Mouse (Mus musculus): ENCODE results near the gene Map4k4. TPM values are rescaled to one million over a fixed set of nuclear protein-coding genes. Genes with fewer than 3 reads are reported as not detected.

The Map4k4 gene
- total and polyA plus RNA-seq, 3 experiments = 0.04 to 0.21 TPM; not detected in 1

- no peak overlapping the region for H3K9ac ChIP-seq (ENCODE audit: control insufficient read depth, low read depth, low read length, poor library complexity, severe bottlenecking)
- TF ChIP-seq TBP (IDR thresholded peaks at IDR 0.05; ENCODE audit: low read depth, low read length) (no peak), SIN3A (IDR thresholded peaks at IDR 0.05; ENCODE audit: low read length) (no peak), ZMIZ1 (IDR thresholded peaks at IDR 0.05; ENCODE audit: low read depth, low read length) (no peak), USF1 (IDR thresholded peaks at IDR 0.05; ENCODE audit: low read depth, low read length) (no peak), NELFE (IDR thresholded peaks at IDR 0.05; ENCODE audit: low read depth, low read length) (no peak), ZNF384 (IDR thresholded peaks at IDR 0.05; ENCODE audit: low read depth, low read length) (no peak), TAL1 (IDR thresholded peaks at IDR 0.05; ENCODE audit: low read length) (no peak), JUND (IDR thresholded peaks at IDR 0.05; ENCODE audit: low read depth, low read length) (no peak), USF2 (IDR thresholded peaks at IDR 0.05; ENCODE audit: borderline replicate concordance in 1 of 2, insufficient read depth in 1 of 2, low read depth in 1 of 2, low read length in 2 of 2) (no peak), MYC (IDR thresholded peaks at IDR 0.05; ENCODE audit: low read depth, low read length) (no peak), ZKSCAN1 (IDR thresholded peaks at IDR 0.05; ENCODE audit: low read depth, low read length) (no peak), CHD1 (IDR thresholded peaks at IDR 0.05; ENCODE audit: low read depth, low read length) (no peak), ELF1 (IDR thresholded peaks at IDR 0.05; ENCODE audit: low read depth, low read length) (no peak), RAD21 (IDR thresholded peaks at IDR 0.05; ENCODE audit: low read depth, low read length) (no peak), POLR2A (IDR thresholded peaks at IDR 0.05; ENCODE audit: control insufficient read depth in 1 of 2, insufficient read depth in 1 of 2, low read depth in 1 of 2, low read length in 2 of 2, poor library complexity in 1 of 2) (no peak), HCFC1 (IDR thresholded peaks at IDR 0.05; ENCODE audit: low read depth, low read length) (no peak)
- H3K27me3 ChIP-seq (ENCODE audit: control insufficient read depth in 1 of 2, insufficient read depth in 2 of 2, low read length in 2 of 2) = no peaks in the 10 kb centered on the region
- no peaks in the 10 kb centered on the region for H3K36me3 ChIP-seq (ENCODE audit: control insufficient read depth in 1 of 2, insufficient read depth in 2 of 2, low read length in 2 of 2)
- H3K4me3 ChIP-seq (ENCODE audit: control insufficient read depth in 1 of 2, insufficient read depth in 1 of 2, low read depth in 2 of 2, low read length in 2 of 2) = no peak overlapping the region
- H3K27ac ChIP-seq (ENCODE audit: control insufficient read depth, low read depth, low read length) = no peak overlapping the region
- H3K79me2 ChIP-seq (ENCODE audit: control insufficient read depth, insufficient read depth, low read length, poor library complexity) = no peaks in the 10 kb centered on the region
- H3K4me1 ChIP-seq (ENCODE audit: control insufficient read depth in 1 of 2, insufficient read depth in 2 of 2, low read length in 2 of 2) = no peaks in the 10 kb centered on the region
- H3K9me3 ChIP-seq (replicated peaks; ENCODE audit: insufficient read depth, low read length) = no peaks in the 10 kb centered on the region
- DNase-seq (ENCODE audit: low read depth, low spot score) = no peak
Measured at GRCm38 (mm10) chr1:40025416-40025815, 124.7 kb downstream of the Map4k4 start.

- DNase-seq (ENCODE audit: low read depth, low spot score) = no peak
- H3K79me2 ChIP-seq (ENCODE audit: control insufficient read depth, insufficient read depth, low read length, poor library complexity) = no peaks in the 10 kb centered on the region
- H3K27me3 ChIP-seq (ENCODE audit: control insufficient read depth in 1 of 2, insufficient read depth in 2 of 2, low read length in 2 of 2) = no peaks in the 10 kb centered on the region
- H3K9ac ChIP-seq (ENCODE audit: control insufficient read depth, low read depth, low read length, poor library complexity, severe bottlenecking) = no peak overlapping the region
- TF ChIP-seq MAZ (IDR thresholded peaks at IDR 0.05; ENCODE audit: low read depth, low read length) (no peak), POLR2AphosphoS2 (IDR thresholded peaks at IDR 0.05; ENCODE audit: low read length) (no peak), SMC3 (IDR thresholded peaks at IDR 0.05; ENCODE audit: low read depth, low read length) (no peak), TAL1 (IDR thresholded peaks at IDR 0.05; ENCODE audit: low read length) (no peak), SIN3A (IDR thresholded peaks at IDR 0.05; ENCODE audit: low read length) (no peak), GABPA (IDR thresholded peaks at IDR 0.05; ENCODE audit: low read depth, low read length) (no peak), ZC3H11A (IDR thresholded peaks at IDR 0.05; ENCODE audit: low read depth, low read length) (no peak), JUND (IDR thresholded peaks at IDR 0.05; ENCODE audit: low read depth, low read length) (no peak), UBTF (IDR thresholded peaks at IDR 0.05; ENCODE audit: borderline replicate concordance, insufficient read depth, low read depth, low read length) (no peak), USF1 (IDR thresholded peaks at IDR 0.05; ENCODE audit: low read depth, low read length) (no peak), BHLHE40 (IDR thresholded peaks at IDR 0.05; ENCODE audit: borderline replicate concordance, low read depth, low read length) (no peak), ELF1 (IDR thresholded peaks at IDR 0.05; ENCODE audit: low read depth, low read length) (no peak), MYB (IDR thresholded peaks at IDR 0.05; ENCODE audit: low read depth, low read length) (no peak), KAT2A (conservative IDR thresholded peaks at IDR 0.05; ENCODE audit: low read depth, low read length) (no peak), ETS1 (IDR thresholded peaks at IDR 0.05; ENCODE audit: low read depth, low read length) (no peak)
- H3K4me1 ChIP-seq (ENCODE audit: control insufficient read depth in 1 of 2, insufficient read depth in 2 of 2, low read length in 2 of 2) = no peaks in the 10 kb centered on the region
- H3K4me3 ChIP-seq (ENCODE audit: control insufficient read depth in 1 of 2, insufficient read depth in 1 of 2, low read depth in 2 of 2, low read length in 2 of 2) = no peak overlapping the region
- no peaks in the 10 kb centered on the region for H3K9me3 ChIP-seq (replicated peaks; ENCODE audit: insufficient read depth, low read length)
- no peaks in the 10 kb centered on the region for H3K36me3 ChIP-seq (ENCODE audit: control insufficient read depth in 1 of 2, insufficient read depth in 2 of 2, low read length in 2 of 2)
- no peak overlapping the region for H3K27ac ChIP-seq (ENCODE audit: control insufficient read depth, low read depth, low read length)
Measured at GRCm38 (mm10) chr1:40027116-40027620, 126.5 kb downstream of the Map4k4 start.

Measured in MEL (cell line).